Mouse (Mus musculus): ENCODE results near the gene Fkbp1a. TPM values are rescaled to one million over a fixed set of nuclear protein-coding genes. Genes with fewer than 3 reads are reported as not detected.

The Fkbp1a gene
- polyA plus RNA-seq, 1 experiment from 2014 or later = 561 TPM

- WGBS = 55% methylated on average over 4 of the region's 4 CpGs
- Histone ChIP-seq H3K36me3 (ENCODE audit: control insufficient read depth, insufficient read depth, low read length) (no peaks in the 10 kb centered on the region), H3K4me3 (ENCODE audit: low read length) (no peak overlapping the region), H3K4me2 (ENCODE audit: low read depth, low read length) (no peak overlapping the region), H3K27me3 (replicated peaks; ENCODE audit: control insufficient read depth, insufficient read depth, low read length) (no peaks in the 10 kb centered on the region), H3K4me1 (ENCODE audit: control insufficient read depth, insufficient read depth, low read length) (no peaks in the 10 kb centered on the region), H3K9me3 (ENCODE audit: control insufficient read depth, low read length) (no peaks in the 10 kb centered on the region), H3K9ac (ENCODE audit: low read depth, low read length) (no peak overlapping the region), H3K27ac (ENCODE audit: low read length) (no peak overlapping the region)
- no peak for ATAC-seq
Observed at GRCm38 (mm10) chr2:151524324-151525041, 17.8 kb upstream of the Fkbp1a start.

- Histone ChIP-seq H3K36me3 (ENCODE audit: control insufficient read depth, insufficient read depth, low read length) (no peaks in the 10 kb centered on the region), H3K9me3 (ENCODE audit: control insufficient read depth, low read length) (no peaks in the 10 kb centered on the region), H3K4me2 (ENCODE audit: low read depth, low read length) (no peak overlapping the region), H3K9ac (ENCODE audit: low read depth, low read length) (no peak overlapping the region), H3K4me1 (ENCODE audit: control insufficient read depth, insufficient read depth, low read length) (no peaks in the 10 kb centered on the region), H3K4me3 (ENCODE audit: low read length) (no peak overlapping the region), H3K27me3 (replicated peaks; ENCODE audit: control insufficient read depth, insufficient read depth, low read length) (no peaks in the 10 kb centered on the region), H3K27ac (ENCODE audit: low read length) (no peak overlapping the region)
- ATAC-seq = no peak
- WGBS = 60% methylated on average over 2 of the region's 2 CpGs
Observed at GRCm38 (mm10) chr2:151525520-151525919, 16.8 kb upstream of the Fkbp1a start.

- no peak overlapping the region for H3K27ac ChIP-seq (ENCODE audit: low read length)
- no peaks in the 10 kb centered on the region for H3K9me3 ChIP-seq (ENCODE audit: control insufficient read depth, low read length)
- no peaks in the 10 kb centered on the region for H3K36me3 ChIP-seq (ENCODE audit: control insufficient read depth, insufficient read depth, low read length)
- WGBS = 78% methylated on average over 1 of the region's 1 CpGs
- H3K9ac ChIP-seq (ENCODE audit: low read depth, low read length) = no peak overlapping the region
- H3K4me2 ChIP-seq (ENCODE audit: low read depth, low read length) = no peak overlapping the region
- no peak for ATAC-seq
- H3K27me3 ChIP-seq (replicated peaks; ENCODE audit: control insufficient read depth, insufficient read depth, low read length) = no peaks in the 10 kb centered on the region
- H3K4me1 ChIP-seq (ENCODE audit: control insufficient read depth, insufficient read depth, low read length) = no peaks in the 10 kb centered on the region
- no peak overlapping the region for H3K4me3 ChIP-seq (ENCODE audit: low read length)
Observed at GRCm38 (mm10) chr2:151528066-151528465, 14.2 kb upstream of the Fkbp1a start.

GRCm38 (mm10) chr2:151529169-151529568 is 13.1 kb upstream of the Fkbp1a start:
- Histone ChIP-seq H3K4me2 (ENCODE audit: low read depth, low read length) (no peak overlapping the region), H3K27me3 (replicated peaks; ENCODE audit: control insufficient read depth, insufficient read depth, low read length) (no peaks in the 10 kb centered on the region), H3K27ac (ENCODE audit: low read length) (no peak overlapping the region), H3K9ac (ENCODE audit: low read depth, low read length) (no peak overlapping the region), H3K4me3 (ENCODE audit: low read length) (no peak overlapping the region), H3K36me3 (ENCODE audit: control insufficient read depth, insufficient read depth, low read length) (no peaks in the 10 kb centered on the region), H3K4me1 (ENCODE audit: control insufficient read depth, insufficient read depth, low read length) (no peaks in the 10 kb centered on the region), H3K9me3 (ENCODE audit: control insufficient read depth, low read length) (no peaks in the 10 kb centered on the region)
- no peak for ATAC-seq

GRCm38 (mm10) chr2:151530378-151531230 is 11.7 kb upstream of the Fkbp1a start:
- H3K27ac ChIP-seq (ENCODE audit: low read length) = no peak overlapping the region
- no peak overlapping the region for H3K4me3 ChIP-seq (ENCODE audit: low read length)
- H3K4me2 ChIP-seq (ENCODE audit: low read depth, low read length) = no peak overlapping the region
- H3K9ac ChIP-seq (ENCODE audit: low read depth, low read length) = no peak overlapping the region
- H3K9me3 ChIP-seq (ENCODE audit: control insufficient read depth, low read length) = no peaks in the 10 kb centered on the region
- peak; percentile 30; the same call in 1 of the 2 replicates for ATAC-seq
- no peaks in the 10 kb centered on the region for H3K4me1 ChIP-seq (ENCODE audit: control insufficient read depth, insufficient read depth, low read length)
- H3K27me3 ChIP-seq (replicated peaks; ENCODE audit: control insufficient read depth, insufficient read depth, low read length) = no peaks in the 10 kb centered on the region
- no peaks in the 10 kb centered on the region for H3K36me3 ChIP-seq (ENCODE audit: control insufficient read depth, insufficient read depth, low read length)
- WGBS = 50% methylated on average over 8 of the region's 8 CpGs

- H3K9ac ChIP-seq (ENCODE audit: low read depth, low read length) = no peak overlapping the region
- H3K27ac ChIP-seq (ENCODE audit: low read length) = no peak overlapping the region
- H3K4me2 ChIP-seq (ENCODE audit: low read depth, low read length) = no peak overlapping the region
- no peaks in the 10 kb centered on the region for H3K36me3 ChIP-seq (ENCODE audit: control insufficient read depth, insufficient read depth, low read length)
- H3K27me3 ChIP-seq (replicated peaks; ENCODE audit: control insufficient read depth, insufficient read depth, low read length) = no peaks in the 10 kb centered on the region
- WGBS = 83% methylated on average over 6 of the region's 6 CpGs
- H3K9me3 ChIP-seq (ENCODE audit: control insufficient read depth, low read length) = no peaks in the 10 kb centered on the region
- H3K4me3 ChIP-seq (ENCODE audit: low read length) = no peak overlapping the region
- H3K4me1 ChIP-seq (ENCODE audit: control insufficient read depth, insufficient read depth, low read length) = no peaks in the 10 kb centered on the region
- ATAC-seq = no peak
Observed at GRCm38 (mm10) chr2:151533632-151534031, 8.7 kb upstream of the Fkbp1a start.

- Histone ChIP-seq H3K9me3 (ENCODE audit: control insufficient read depth, low read length) (no peaks in the 10 kb centered on the region), H3K9ac (ENCODE audit: low read depth, low read length) (no peak overlapping the region), H3K4me1 (ENCODE audit: control insufficient read depth, insufficient read depth, low read length) (no peaks in the 10 kb centered on the region), H3K36me3 (ENCODE audit: control insufficient read depth, insufficient read depth, low read length) (no peaks in the 10 kb centered on the region), H3K4me3 (ENCODE audit: low read length) (no peak overlapping the region), H3K27me3 (replicated peaks; ENCODE audit: control insufficient read depth, insufficient read depth, low read length) (no peaks in the 10 kb centered on the region), H3K27ac (ENCODE audit: low read length) (peak overlapping the region; percentile 68), H3K4me2 (ENCODE audit: low read depth, low read length) (0 out of 2 replicates have a peak overlapping the region, but pooled peaks have one; percentile 10)
- 32% methylated on average over 1 of the region's 1 CpGs for WGBS
- ATAC-seq = peak; percentile 76
Observed at GRCm38 (mm10) chr2:151535961-151536617, 6.2 kb upstream of the Fkbp1a start.

- Histone ChIP-seq H3K4me3 (ENCODE audit: low read length) (no peak overlapping the region), H3K27ac (ENCODE audit: low read length) (peak overlapping the region; percentile 68), H3K9me3 (ENCODE audit: control insufficient read depth, low read length) (no peaks in the 10 kb centered on the region), H3K9ac (ENCODE audit: low read depth, low read length) (no peak overlapping the region), H3K27me3 (replicated peaks; ENCODE audit: control insufficient read depth, insufficient read depth, low read length) (no peaks in the 10 kb centered on the region), H3K36me3 (ENCODE audit: control insufficient read depth, insufficient read depth, low read length) (no peaks in the 10 kb centered on the region), H3K4me1 (ENCODE audit: control insufficient read depth, insufficient read depth, low read length) (peaks cover 3% of the 10 kb centered on the region; the same call in 1 of the 2 replicates), H3K4me2 (ENCODE audit: low read depth, low read length) (0 out of 2 replicates have a peak overlapping the region, but pooled peaks have one; percentile 10)
- WGBS = 28% methylated on average over 5 of the region's 5 CpGs
- ATAC-seq = peak; percentile 72
Observed at GRCm38 (mm10) chr2:151536618-151536974, 5.7 kb upstream of the Fkbp1a start.

- H3K4me3 ChIP-seq (ENCODE audit: low read length) = no peak overlapping the region
- WGBS = 66% methylated on average over 4 of the region's 4 CpGs
- H3K27me3 ChIP-seq (replicated peaks; ENCODE audit: control insufficient read depth, insufficient read depth, low read length) = no peaks in the 10 kb centered on the region
- no peaks in the 10 kb centered on the region for H3K9me3 ChIP-seq (ENCODE audit: control insufficient read depth, low read length)
- no peak overlapping the region for H3K9ac ChIP-seq (ENCODE audit: low read depth, low read length)
- no peak overlapping the region for H3K27ac ChIP-seq (ENCODE audit: low read length)
- H3K4me1 ChIP-seq (ENCODE audit: control insufficient read depth, insufficient read depth, low read length) = peaks cover 4% of the 10 kb centered on the region; the same call in 1 of the 2 replicates
- no peak overlapping the region for H3K4me2 ChIP-seq (ENCODE audit: low read depth, low read length)
- H3K36me3 ChIP-seq (ENCODE audit: control insufficient read depth, insufficient read depth, low read length) = no peaks in the 10 kb centered on the region
- no peak for ATAC-seq
Observed at GRCm38 (mm10) chr2:151538646-151539045, 3.6 kb upstream of the Fkbp1a start.

Measured in intestine, embryonic 16.5 days (tissue).